Mouse (Mus musculus): Measurements from ENCODE around the gene Gjb5. TPM values are rescaled to one million over a fixed set of nuclear protein-coding genes. Genes with fewer than 3 reads are reported as not detected.

Gene Gjb5
- total RNA-seq, 2 experiments from 2014 or later, result not detected

DNA sequence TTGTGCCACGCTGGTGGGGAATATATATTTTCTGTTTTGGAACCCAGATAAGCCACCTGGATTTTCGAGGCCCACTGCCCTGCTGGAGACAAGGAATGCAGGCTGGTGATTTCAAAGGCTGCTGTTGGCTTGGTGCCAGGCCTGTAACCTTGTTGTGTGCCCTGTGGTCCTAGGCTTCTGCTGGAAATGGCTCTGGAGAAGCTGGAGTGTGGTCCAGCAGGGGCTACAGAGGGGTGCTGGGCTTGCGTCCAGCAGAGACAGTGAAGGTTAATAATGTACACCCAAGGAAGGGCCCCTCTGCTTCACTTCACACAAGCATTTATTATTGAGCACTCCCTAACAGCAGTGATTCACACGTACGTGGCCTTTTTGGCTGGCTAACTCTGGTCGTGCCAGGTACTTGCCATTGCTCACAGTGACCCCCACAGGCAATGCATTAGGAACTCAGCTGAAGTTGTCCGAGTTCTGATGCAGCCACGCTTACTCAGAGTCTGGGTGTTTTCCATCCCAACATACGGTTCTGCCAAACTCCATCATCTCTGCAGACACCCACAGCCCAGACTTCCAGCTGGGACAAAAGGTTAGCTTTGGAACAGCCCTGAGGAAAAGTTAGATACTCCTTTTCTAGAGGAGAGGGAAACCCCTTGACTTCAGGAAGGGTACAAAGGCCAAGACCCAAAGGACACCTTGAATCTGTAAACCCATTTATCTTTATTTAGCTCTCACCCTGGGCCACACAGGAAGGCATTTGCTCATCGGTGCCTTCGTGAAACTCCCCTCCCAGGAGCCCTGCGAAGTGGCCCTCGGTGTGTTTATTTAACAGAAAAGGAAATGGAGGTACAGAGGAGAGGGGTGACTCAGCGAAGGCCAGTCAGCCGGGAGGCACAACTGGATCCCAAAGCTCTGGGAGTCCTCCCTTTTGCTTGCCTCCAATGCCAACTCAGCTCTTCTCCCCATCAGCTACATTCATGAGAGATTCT, 3.2 kb downstream of the Gjb5 start:
- intact Hi-C loops (cut with DNase I), result no loop called here
- DNase-seq (ENCODE audit: low spot score in 2 of 2), result no peak

DNA sequence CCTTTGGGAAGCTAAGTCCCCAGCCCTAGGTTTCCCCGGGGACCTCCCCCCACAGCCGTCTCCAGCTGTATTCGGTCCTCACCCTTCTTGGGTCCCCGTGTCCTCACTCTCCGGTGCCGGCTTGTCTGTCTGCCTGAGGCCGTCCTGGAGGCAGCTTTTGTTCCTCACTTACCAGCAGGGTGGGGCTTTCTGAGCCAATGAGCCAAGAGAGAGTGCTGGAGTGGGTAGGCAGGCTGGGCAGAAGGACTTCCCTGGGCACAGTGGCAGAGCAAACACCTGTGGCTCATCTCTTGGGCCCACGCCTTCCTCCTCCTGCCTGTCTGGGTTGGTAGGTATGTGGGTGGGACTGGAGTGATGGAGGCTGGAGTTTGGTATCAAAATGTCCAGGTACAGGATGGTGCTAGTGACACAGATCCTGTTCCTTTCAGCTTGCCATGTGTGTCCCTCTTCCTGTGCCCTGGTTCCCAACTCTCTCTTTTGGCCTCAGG, 4.0 kb downstream of the Gjb5 start, which contains the start of gene Gjb4:
Gene Gjb4, minus strand, starts transcription at position 131 of the 488 bp plus-strand sequence.
- intact Hi-C loops (cut with DNase I), result no loop called here
- no peak for DNase-seq (ENCODE audit: low spot score in 2 of 2)

DNA sequence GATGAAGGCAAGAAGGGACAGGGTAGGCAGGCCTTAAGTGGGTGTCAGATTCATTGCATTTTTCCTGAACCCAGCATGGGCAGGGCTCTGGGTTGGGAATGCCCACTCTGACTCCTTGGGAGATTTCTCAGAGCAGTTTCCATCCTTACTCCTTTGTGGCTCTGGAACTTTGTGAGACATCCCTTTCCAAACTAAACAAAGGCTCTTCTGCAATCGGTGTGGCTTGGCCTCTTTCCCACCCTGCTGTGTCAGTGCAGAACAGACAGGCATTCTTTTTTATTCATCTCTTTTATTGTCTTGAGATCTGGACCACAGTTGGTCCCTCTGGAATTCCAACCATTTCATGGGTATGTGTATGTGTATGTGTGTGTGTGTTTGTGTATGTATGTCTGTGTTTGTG, 5.4 kb downstream of the Gjb5 start:
- intact Hi-C loops (cut with DNase I), result no loop called here

DNA sequence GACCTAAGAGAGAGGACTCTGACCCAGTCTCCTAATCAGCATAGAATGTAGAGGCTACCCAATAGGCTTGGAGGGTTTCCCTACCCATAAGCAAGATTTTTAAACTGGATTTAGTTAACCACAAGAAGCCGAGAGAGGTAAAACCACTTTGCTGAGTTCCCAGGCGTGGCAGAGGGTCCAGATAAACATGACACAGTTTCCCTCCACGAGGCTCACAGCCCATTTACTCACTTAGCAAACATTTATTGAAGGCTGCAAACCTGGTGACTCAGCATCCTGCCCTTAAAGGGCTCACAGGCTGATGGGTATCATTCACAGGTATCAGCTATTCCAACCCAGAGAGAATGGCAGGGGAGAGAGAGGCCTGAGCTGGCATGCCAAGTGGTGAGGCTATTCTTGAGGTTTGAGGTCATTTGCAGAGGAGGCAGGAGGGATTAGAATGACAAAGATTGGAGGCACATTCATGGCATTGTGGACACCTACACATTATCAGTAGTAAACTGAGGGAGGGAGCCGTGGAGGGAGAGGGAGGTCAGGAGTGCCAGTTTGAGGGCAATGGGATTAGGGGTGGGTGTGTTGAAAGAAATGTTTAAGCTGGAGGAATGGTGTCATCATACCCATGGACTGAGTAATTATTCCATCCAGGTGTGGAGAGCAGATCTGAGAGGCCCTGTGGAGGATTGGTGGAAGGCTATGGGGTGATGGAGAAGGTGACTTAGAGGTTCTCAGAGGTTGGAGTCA, 8.3 kb downstream of the Gjb5 start:
- no peak for DNase-seq (ENCODE audit: low spot score in 2 of 2)
- intact Hi-C loops (cut with DNase I), result no loop called here

More for the DNA sequence above, 5.4 kb downstream of the Gjb5 start:
- no peak for DNase-seq (ENCODE audit: low spot score in 2 of 2)

DNA sequence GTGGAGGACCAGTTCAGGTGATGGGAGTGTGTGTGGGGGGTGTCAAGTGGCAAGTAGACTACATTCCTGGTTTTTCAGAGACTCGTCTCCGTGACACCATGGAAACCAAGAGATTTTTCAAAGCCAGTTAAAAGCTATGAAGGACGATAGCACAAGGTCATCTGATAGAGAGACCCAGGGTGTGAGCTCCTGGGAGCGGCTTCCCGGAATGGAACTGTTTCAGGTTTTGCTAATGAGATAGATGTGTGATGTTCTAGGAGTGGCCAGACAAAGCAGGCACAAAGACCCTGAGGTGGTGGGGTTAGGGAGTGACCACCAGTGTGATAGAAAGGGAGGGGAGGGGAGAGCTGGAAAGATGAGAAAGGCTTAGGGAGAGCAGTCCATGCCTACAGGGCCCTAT, 13.0 kb downstream of the Gjb5 start:
- DNase-seq (ENCODE audit: low spot score in 2 of 2), result no peak
- intact Hi-C loops (cut with DNase I), result no loop called here

DNA sequence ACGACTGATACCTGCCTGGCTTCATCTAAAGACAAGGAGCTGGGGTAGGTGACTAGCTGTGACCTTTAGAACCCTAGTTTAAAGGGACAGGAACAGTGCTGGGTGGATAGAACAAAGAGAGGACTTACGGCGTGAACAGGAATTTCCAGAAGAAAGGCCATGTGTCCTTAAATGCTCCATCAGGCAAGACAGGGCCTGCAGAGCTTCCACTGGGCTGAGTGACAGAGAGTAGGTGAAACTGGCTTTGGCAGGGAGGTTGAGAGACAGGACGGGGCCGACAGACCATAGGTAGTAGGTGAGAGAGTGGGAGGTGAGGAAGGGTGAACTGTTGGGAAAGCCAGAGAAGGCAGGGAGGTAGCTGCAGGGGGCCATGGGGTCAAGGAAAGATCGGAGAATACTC, 16.6 kb downstream of the Gjb5 start:
- no peak for DNase-seq (ENCODE audit: low spot score in 2 of 2)
- intact Hi-C loops (cut with DNase I), result no loop called here

DNA sequence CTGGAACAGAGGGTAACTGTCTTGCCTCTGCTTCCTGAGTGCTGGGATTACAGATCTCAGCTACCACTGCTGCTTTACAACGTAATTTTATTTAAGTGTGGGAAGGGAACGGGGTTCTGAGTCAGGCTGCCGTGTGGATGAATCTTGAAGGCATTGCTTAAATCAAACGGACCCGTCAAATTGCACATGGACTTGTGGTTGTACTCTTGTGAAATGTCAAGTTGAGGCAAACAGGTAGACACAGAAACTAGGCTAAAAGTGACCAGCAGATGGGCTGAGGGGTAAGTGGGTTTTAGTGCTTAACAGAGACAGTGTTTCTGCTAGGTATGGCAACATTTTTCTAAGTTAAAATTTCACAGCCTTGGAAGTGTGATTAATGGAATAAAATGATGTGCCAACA, 20.3 kb downstream of the Gjb5 start:
- no peak for DNase-seq (ENCODE audit: low spot score in 2 of 2)
- intact Hi-C loops (cut with DNase I), result no loop called here

DNA sequence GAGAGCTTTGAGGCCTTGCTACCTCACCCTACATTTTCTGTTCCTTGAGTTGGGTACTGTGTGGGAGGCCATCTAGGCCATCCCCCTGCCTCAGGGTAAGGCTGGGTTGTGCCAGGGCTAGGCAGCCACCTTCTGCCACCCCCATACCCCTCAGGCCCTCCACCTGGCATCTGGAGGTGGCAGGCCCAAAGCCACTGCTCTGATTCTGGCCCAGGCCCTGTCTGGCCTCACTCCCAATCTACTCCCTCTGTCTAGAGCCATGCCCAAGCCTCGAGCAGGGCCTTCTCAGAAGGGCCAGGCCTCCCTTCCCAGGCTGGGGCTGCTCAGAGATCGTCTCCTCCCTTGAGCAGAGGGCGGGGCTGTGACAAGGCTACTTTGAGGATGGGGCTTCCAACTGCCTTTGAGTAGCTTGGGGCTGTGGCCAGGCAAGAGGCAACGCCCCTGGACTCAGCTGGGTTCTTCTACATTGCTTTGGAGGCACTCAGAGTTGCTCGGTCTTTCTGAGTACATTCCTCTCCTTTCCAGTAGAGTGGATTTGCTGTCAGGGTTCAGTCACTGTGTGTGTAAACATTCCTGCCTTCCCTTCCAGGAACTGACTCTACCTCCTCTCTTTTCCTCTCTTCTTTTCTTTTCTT, 23.0 kb downstream of the Gjb5 start:
- intact Hi-C loops (cut with DNase I), result no loop called here
- DNase-seq (ENCODE audit: low spot score in 2 of 2), result no peak

DNA sequence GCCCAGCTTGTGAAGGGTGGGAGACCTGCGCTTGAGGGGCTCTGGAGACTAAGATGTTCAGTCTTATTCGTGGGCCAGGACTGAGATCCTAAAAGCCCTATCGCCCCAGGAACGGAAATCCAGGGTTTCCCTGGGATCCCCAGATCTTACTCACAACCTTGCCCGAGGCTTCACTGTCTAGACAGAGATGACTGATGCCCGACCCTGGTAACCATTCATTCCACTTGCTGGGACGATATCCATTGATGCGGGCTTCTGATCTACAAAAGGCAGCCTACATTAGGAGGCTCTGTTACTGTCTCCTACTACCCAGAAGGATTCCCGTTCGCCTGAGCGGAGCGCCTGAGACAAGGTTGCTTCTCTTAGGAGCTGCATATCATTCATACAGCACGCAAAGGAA, 26.8 kb downstream of the Gjb5 start:
- DNase-seq (ENCODE audit: low spot score in 2 of 2), result no peak
- intact Hi-C loops (cut with DNase I), result no loop called here

DNA sequence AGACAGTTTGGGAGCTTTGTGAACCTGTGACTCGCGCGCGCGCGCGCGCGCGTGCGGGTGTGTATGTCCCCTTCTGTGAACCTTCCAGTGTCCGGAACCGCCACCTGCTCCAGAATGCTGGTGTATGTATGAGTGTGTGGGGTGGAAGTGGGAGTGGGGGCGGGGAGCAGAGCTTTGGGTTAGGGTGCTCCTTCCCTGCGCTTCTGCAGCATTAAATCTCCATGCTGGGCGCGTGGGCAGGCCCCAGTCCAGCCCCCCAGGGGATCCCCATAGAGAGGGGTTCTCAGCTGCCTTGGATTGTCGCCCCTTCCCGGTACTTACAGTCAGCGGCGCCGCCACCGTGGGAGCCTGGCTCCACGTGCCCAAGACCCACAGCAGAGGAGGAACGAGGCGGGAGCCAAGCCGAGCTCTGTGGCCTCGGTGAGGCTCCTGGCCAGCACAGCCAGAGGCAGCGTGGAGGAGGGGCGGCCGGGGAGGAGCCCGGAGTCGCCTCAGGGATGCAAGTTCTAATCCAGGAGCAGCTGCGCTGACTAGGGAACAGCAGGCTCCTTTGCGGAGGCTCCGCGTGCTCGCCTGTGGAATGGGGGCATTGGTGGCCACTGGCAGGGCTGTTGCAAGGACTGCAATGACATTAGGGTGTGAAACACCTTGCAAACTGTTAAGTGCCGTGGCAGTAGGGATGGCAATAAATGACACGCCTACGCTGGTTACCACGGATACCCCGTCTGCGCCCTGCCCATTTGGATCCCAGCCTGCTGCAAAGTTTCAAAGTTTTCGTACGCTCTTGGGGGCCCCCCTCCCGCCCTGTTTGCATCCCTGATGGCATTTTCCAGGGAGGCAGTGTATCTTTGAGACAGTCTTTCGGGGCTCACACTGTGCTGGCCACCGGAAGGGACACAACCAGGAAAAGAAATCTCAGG, 27.5 kb downstream of the Gjb5 start, which contains the start of gene Gjb3:
Gene Gjb3, minus strand, starts transcription at position 664 of the 920 bp plus-strand sequence.
- no peak for DNase-seq (ENCODE audit: low spot score in 2 of 2)

DNA sequence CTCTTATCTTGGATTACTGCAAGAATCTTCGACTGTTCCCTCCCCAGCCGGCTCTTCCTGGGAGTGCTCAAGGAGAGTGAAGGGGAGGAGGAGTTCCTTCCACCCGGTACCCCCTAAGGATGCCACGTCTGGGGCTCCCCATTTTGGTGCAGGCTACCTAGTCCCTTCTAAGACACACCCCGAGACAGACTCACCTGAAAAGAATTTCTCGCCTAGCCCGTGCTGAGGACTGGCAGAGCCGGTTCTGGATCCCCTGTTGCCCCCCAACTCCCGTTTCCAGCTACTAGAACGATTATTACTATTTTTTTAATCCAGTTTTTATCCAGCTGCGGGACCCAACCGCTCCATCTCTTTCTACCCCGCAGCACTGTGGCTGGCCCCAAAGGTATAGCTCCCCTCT, 28.2 kb downstream of the Gjb5 start:
- DNase-seq (ENCODE audit: low spot score in 2 of 2), result no peak
- intact Hi-C loops (cut with DNase I), result no loop called here

More for the DNA sequence above, 27.5 kb downstream of the Gjb5 start, which contains the start of gene Gjb3:
- intact Hi-C loops (cut with DNase I), result no loop called here

DNA sequence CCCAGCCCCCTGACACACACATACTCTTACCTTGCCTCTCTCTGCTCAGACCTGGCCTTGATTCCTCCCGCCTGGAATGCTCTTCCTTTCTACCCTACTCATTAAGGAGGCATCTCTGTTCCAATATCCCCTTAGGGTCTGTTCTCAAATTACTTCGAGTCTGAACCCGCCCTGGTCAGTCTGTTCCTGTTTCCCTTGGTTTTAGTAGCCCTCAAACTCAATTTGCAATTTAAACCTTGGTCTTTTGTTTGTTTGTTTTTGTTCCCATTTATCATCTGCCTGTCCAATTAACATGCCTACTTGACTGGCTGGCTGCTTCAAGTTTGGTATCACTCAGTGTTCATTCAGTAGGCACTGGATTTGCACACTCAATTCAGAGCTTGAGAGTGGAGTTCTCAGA, 28.9 kb downstream of the Gjb5 start:
- intact Hi-C loops (cut with DNase I), result no loop called here
- no peak for DNase-seq (ENCODE audit: low spot score in 2 of 2)

DNA sequence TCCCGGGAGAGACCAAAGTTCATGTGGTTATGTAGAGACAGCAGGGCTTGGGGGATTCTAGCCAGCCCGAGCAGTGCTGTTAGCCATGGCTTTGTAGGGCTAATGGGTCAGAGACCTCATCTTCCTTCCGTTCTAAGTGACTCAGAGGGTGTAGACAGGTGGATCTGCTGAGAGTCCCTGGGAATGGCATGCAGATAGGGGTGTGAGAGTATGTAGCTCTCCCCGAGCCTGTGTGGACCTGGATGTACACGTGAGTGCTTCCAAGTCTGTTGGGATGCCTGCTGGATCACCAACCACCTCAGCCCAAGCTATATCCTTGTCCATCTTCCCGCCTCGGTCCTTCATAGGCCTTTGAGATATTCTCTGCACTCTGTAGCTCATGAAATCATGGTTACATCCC, 29.6 kb downstream of the Gjb5 start:
- DNase-seq (ENCODE audit: low spot score in 2 of 2), result no peak
- intact Hi-C loops (cut with DNase I), result no loop called here

DNA sequence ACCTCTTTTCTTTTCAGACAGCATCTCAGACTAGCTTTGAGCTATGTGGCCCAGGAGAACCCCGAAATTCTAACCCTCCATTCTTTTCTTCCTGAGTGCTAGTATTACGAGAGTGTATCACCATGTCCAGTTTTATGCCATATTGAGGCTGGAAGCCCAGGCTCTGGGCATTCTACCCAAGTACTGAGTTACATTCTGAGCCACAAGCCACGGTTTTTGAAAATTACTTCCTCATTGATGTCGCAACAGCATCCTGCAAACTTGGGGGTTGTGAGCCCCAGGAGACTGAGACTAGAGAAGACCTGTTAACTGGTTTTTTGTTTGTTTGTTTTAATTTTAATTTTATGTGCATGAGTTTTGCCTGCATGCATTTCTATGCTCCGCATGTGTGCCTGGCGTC, 30.2 kb downstream of the Gjb5 start:
- intact Hi-C loops (cut with DNase I), result no loop called here
- no peak for DNase-seq (ENCODE audit: low spot score in 2 of 2)

DNA sequence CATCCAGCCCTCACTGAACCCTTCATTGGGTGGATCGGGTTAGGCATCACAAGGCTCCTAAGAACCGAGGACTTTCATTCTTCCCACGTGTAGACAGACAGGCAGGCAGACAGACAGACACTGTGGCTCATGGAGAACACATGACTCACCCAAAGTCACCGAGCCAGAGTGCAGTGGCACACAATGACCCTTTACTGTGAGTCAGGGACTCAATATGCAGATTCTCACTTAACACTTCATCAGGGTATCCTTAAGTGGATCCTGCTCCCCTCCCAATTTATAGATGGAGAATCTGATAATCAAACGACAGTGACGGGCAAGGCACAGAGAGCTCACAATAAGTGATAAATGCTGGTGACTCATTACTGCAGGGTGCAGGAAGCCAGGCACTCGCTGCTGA, 30.7 kb downstream of the Gjb5 start:
- intact Hi-C loops (cut with DNase I), result no loop called here
- DNase-seq (ENCODE audit: low spot score in 2 of 2), result no peak

DNA sequence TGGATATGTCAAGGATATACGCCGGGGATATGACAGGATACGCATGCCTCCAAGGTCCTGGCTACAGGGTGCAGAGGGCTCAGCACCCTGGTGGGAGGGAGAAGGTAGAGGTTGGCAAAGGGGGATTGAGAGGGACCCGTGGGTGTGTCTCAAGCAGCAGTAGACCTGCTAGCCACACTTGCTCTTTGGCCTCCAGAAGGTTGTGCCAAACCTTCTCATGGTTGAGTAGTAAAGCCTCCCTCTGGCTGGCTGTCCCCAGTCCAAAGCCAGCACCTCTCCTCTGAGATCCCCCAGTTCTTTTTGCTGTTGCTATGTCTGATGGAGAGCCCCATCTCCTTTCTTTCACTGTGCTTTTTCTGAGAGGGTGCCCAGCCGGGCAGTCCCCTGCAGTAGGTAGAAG, 32.7 kb downstream of the Gjb5 start:
- intact Hi-C loops (cut with DNase I), result no loop called here
- DNase-seq (ENCODE audit: low spot score in 2 of 2), result no peak

DNA sequence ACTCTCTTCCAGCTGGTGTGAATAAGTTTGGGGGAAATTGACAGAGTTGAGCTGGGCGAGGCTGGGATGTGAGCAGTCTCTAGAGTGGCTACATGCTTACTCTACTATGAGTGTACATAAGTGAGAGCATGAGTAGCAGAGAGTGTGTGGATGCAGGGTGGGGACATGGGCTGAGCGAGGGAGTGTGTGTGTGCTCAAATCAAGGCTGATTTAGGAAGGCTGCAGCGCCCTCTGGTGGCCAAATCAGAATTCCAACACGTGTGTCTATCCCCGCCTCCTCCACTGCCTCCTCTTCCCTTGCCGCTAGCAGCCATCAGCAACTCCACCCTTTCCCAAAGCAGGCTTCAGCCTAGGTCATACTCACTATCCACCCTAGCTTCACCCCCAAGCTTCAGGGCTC, 33.2 kb downstream of the Gjb5 start:
- intact Hi-C loops (cut with DNase I), result loop anchor here (5.0 kb wide), 1 partner anchor 87 kb away; no protein-coding TSS in a partner anchor
- DNase-seq (ENCODE audit: low spot score in 2 of 2), result peak; percentile 73 to 74

DNA sequence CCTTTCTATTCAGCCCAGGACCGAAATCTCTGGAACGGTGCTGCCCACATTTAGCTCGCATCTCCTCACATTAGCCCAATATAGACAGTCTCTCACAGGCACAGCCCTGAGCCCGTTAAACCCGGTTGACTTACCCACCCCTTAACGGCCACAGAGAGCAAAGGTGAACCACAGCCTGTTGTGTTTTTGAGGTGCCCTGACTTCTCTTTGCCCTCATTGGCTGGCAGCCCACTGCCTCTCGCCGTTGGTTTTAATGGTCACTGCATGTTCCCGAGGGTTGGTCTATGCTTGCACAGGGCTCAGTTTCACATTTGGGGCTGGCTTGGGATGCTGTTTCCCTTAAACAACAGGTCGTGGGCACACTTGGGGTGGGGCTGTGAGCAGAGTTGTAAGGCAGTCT, 33.7 kb downstream of the Gjb5 start:
- no peak for DNase-seq (ENCODE audit: low spot score in 2 of 2)
- intact Hi-C loops (cut with DNase I), result loop anchor here (5.0 kb wide), 1 partner anchor 87 kb away; no protein-coding TSS in a partner anchor

DNA sequence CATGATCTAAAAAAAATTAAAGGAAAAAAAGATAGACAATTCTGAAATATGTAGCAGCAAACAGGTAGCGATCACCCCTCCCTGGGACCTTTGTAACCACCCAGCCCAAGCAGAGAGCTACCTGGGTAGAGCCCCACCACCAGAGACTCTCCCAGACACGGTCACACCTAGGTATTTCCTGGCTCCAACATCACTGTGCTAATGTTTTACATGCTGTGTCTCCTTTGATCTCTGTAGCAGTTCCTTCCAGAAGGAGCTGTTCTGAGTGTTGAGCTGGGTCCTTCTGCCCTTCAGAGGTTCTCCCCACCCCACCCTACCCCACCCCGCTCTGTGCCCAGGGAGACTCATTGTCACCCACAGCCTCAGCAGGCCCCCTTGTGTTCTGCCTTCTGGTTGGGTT, 34.3 kb downstream of the Gjb5 start:
- intact Hi-C loops (cut with DNase I), result loop anchor here (5.0 kb wide), 1 partner anchor 86 kb away; no protein-coding TSS in a partner anchor
- no peak for DNase-seq (ENCODE audit: low spot score in 2 of 2)

Data from left cerebral cortex, postnatal 36 days (tissue).